Mouse (Mus musculus): Measurements from ENCODE around the gene H2-T24. TPM values are rescaled to one million over a fixed set of nuclear protein-coding genes. Genes with fewer than 3 reads are reported as not detected.
"Not testable (repeated sequence)": the region's sequence is repeated elsewhere in the genome, so short reads cannot be mapped to it uniquely, and the experiment has no call there.

The H2-T24 gene
- total and polyA plus RNA-seq, 3 experiments: 14.1 to 25.9 TPM; not detected in 1

GRCm38 (mm10) chr17:36020191-36021073 is at the start of gene H2-T24 (continued):
- TF ChIP-seq KAT2A (conservative IDR thresholded peaks at IDR 0.05; ENCODE audit: low read depth, low read length) (no peak), ETS1 (IDR thresholded peaks at IDR 0.05; ENCODE audit: low read depth, low read length) (peak; percentile 92), RCOR1 (IDR thresholded peaks at IDR 0.05; ENCODE audit: low read depth, low read length) (no peak), TCF12 (IDR thresholded peaks at IDR 0.05; ENCODE audit: low read depth, low read length) (no peak; the same call in 1 of the 2 replicates), ZC3H11A (IDR thresholded peaks at IDR 0.05; ENCODE audit: low read depth, low read length) (no peak)

- Histone ChIP-seq H3K79me2 (ENCODE audit: control insufficient read depth, insufficient read depth, low read length, poor library complexity) (no peaks in the 10 kb centered on the region), H3K27ac (ENCODE audit: control insufficient read depth, low read depth, low read length) (no peak overlapping the region), H3K4me3 (ENCODE audit: control insufficient read depth in 1 of 2, insufficient read depth in 1 of 2, low read depth in 2 of 2, low read length in 2 of 2) (no peak overlapping the region), H3K9me3 (replicated peaks; ENCODE audit: insufficient read depth, low read length) (no peaks in the 10 kb centered on the region), H3K27me3 (ENCODE audit: control insufficient read depth in 1 of 2, insufficient read depth in 2 of 2, low read length in 2 of 2) (no peaks in the 10 kb centered on the region; a peak in 1 of 4 replicates), H3K36me3 (ENCODE audit: control insufficient read depth in 1 of 2, insufficient read depth in 2 of 2, low read length in 2 of 2) (no peaks in the 10 kb centered on the region), H3K4me1 (ENCODE audit: control insufficient read depth in 1 of 2, insufficient read depth in 2 of 2, low read length in 2 of 2) (no peaks in the 10 kb centered on the region), H3K9ac (ENCODE audit: control insufficient read depth, low read depth, low read length, poor library complexity, severe bottlenecking) (no peak overlapping the region)
- TF ChIP-seq MAZ (IDR thresholded peaks at IDR 0.05; ENCODE audit: low read depth, low read length) (no peak), MEF2A (IDR thresholded peaks at IDR 0.05; ENCODE audit: extremely low read depth, insufficient replicate concordance, low read depth, low read length, poor library complexity, severe bottlenecking) (no peak), E2F4 (IDR thresholded peaks at IDR 0.05; ENCODE audit: borderline replicate concordance, low read depth, low read length) (no peak), SMC3 (IDR thresholded peaks at IDR 0.05; ENCODE audit: low read depth, low read length) (peak; percentile 89), GABPA (IDR thresholded peaks at IDR 0.05; ENCODE audit: low read depth, low read length) (no peak), POLR2AphosphoS2 (IDR thresholded peaks at IDR 0.05; ENCODE audit: low read length) (no peak), TAL1 (IDR thresholded peaks at IDR 0.05; ENCODE audit: low read length) (no peak), CTCF (IDR thresholded peaks at IDR 0.05 in 2 of 3, conservative IDR thresholded peaks at IDR 0.05 in 1 of 3; ENCODE audit: control insufficient read depth in 1 of 3, insufficient read depth in 1 of 3, low read depth in 2 of 3, low read length in 3 of 3, poor library complexity in 1 of 3, severe bottlenecking in 1 of 3) (peak; percentile 58 to 77 (median 63); a peak in 5 of 6 replicates), MYC (IDR thresholded peaks at IDR 0.05; ENCODE audit: low read depth, low read length) (peak; percentile 63; the same call in 1 of the 2 replicates), SIN3A (IDR thresholded peaks at IDR 0.05; ENCODE audit: low read length) (peak; percentile 44; the same call in 1 of the 2 replicates), CHD2 (IDR thresholded peaks at IDR 0.05; ENCODE audit: low read length) (no peak), POLR2A (IDR thresholded peaks at IDR 0.05; ENCODE audit: control insufficient read depth in 1 of 2, insufficient read depth in 1 of 2, low read depth in 1 of 2, low read length in 2 of 2, poor library complexity in 1 of 2) (no peak), ZC3H11A (IDR thresholded peaks at IDR 0.05; ENCODE audit: low read depth, low read length) (peak; percentile 79), BHLHE40 (IDR thresholded peaks at IDR 0.05; ENCODE audit: borderline replicate concordance, low read depth, low read length) (no peak), MXI1 (IDR thresholded peaks at IDR 0.05; ENCODE audit: low read depth, low read length) (no peak), MAFK (IDR thresholded peaks at IDR 0.05; ENCODE audit: borderline replicate concordance, low read depth, low read length) (no peak), GATA1 (IDR thresholded peaks at IDR 0.05; ENCODE audit: low read depth, low read length) (no peak), TBP (IDR thresholded peaks at IDR 0.05; ENCODE audit: low read depth, low read length) (no peak), HCFC1 (IDR thresholded peaks at IDR 0.05; ENCODE audit: low read depth, low read length) (no peak), ZKSCAN1 (IDR thresholded peaks at IDR 0.05; ENCODE audit: low read depth, low read length) (no peak), ZMIZ1 (IDR thresholded peaks at IDR 0.05; ENCODE audit: low read depth, low read length) (no peak), RAD21 (IDR thresholded peaks at IDR 0.05; ENCODE audit: low read depth, low read length) (peak; percentile 74)
- peak; percentile 91 for DNase-seq (ENCODE audit: low read depth, low spot score)
Observed at GRCm38 (mm10) chr17:36060829-36061228, 40.5 kb upstream of the H2-T24 start.

GRCm38 (mm10) chr17:36058362-36058761 is 38.0 kb upstream of the H2-T24 start, which contains the start of gene Gm11127:
Gm11127 (minus strand) TSS chr17:36058371.
- H3K36me3 ChIP-seq (ENCODE audit: control insufficient read depth in 1 of 2, insufficient read depth in 2 of 2, low read length in 2 of 2); H3K4me3 ChIP-seq (ENCODE audit: control insufficient read depth in 1 of 2, insufficient read depth in 1 of 2, low read depth in 2 of 2, low read length in 2 of 2); H3K4me1 ChIP-seq (ENCODE audit: control insufficient read depth in 1 of 2, insufficient read depth in 2 of 2, low read length in 2 of 2); H3K9ac ChIP-seq (ENCODE audit: control insufficient read depth, low read depth, low read length, poor library complexity, severe bottlenecking); H3K27me3 ChIP-seq (ENCODE audit: control insufficient read depth in 1 of 2, insufficient read depth in 2 of 2, low read length in 2 of 2); H3K9me3 ChIP-seq (replicated peaks; ENCODE audit: insufficient read depth, low read length); H3K27ac ChIP-seq (ENCODE audit: control insufficient read depth, low read depth, low read length); DNase-seq (ENCODE audit: low read depth, low spot score); H3K79me2 ChIP-seq (ENCODE audit: control insufficient read depth, insufficient read depth, low read length, poor library complexity): not testable (repeated sequence)

Measured in MEL (cell line).